Mouse (Mus musculus): ENCODE results near the gene Apaf1.

Gene Apaf1

GRCm38 (mm10) chr10:91082550-91083392, at the start of gene Apaf1, which contains the start of gene Ikbip:
Gene Apaf1 (minus strand): TSS chr10:91082770.
Gene Ikbip (plus strand): TSS chr10:91082940.
- peak; percentile 100 for DNase-seq (ENCODE audit: low read depth, low spot score)

- no peak for DNase-seq (ENCODE audit: low read depth, low spot score)
These were observed 49.0 kb upstream of the Apaf1 start for GRCm38 (mm10) chr10:91131565-91131964.

- no peak for DNase-seq (ENCODE audit: low read depth, low spot score)
These were observed 48.2 kb upstream of the Apaf1 start for GRCm38 (mm10) chr10:91130792-91131191.

- DNase-seq (ENCODE audit: low read depth, low spot score), result no peak
These were observed 46.1 kb upstream of the Apaf1 start for GRCm38 (mm10) chr10:91128551-91129160.

- no peak for DNase-seq (ENCODE audit: low read depth, low spot score)
These were observed 44.8 kb upstream of the Apaf1 start for GRCm38 (mm10) chr10:91127395-91127794.

GRCm38 (mm10) chr10:91126618-91127355, 44.2 kb upstream of the Apaf1 start:
- no peak for DNase-seq (ENCODE audit: low read depth, low spot score)

- peak; percentile 100 for DNase-seq (ENCODE audit: low read depth, low spot score)
These were observed 41.6 kb upstream of the Apaf1 start, which contains the start of gene Slc25a3 for GRCm38 (mm10) chr10:91123828-91124822. Gene Slc25a3 (minus strand): TSS chr10:91124059.

GRCm38 (mm10) chr10:91123281-91123827, 40.8 kb upstream of the Apaf1 start:
- DNase-seq (ENCODE audit: low read depth, low spot score), result no peak

GRCm38 (mm10) chr10:91122646-91123045, 40.1 kb upstream of the Apaf1 start:
- DNase-seq (ENCODE audit: low read depth, low spot score), result peak; percentile 50

GRCm38 (mm10) chr10:91116958-91117357, 34.4 kb upstream of the Apaf1 start:
- DNase-seq (ENCODE audit: low read depth, low spot score), result peak; percentile 17

GRCm38 (mm10) chr10:91109841-91110240, 27.3 kb upstream of the Apaf1 start:
- DNase-seq (ENCODE audit: low read depth, low spot score), result no peak

GRCm38 (mm10) chr10:91105981-91106380, 23.4 kb upstream of the Apaf1 start:
- DNase-seq (ENCODE audit: low read depth, low spot score), result no peak

- DNase-seq (ENCODE audit: low read depth, low spot score), result no peak
These were observed 20.4 kb upstream of the Apaf1 start for GRCm38 (mm10) chr10:91102799-91103590.

GRCm38 (mm10) chr10:91101936-91102335, 19.4 kb upstream of the Apaf1 start:
- DNase-seq (ENCODE audit: low read depth, low spot score), result no peak

GRCm38 (mm10) chr10:91100101-91100500, 17.5 kb upstream of the Apaf1 start:
- no peak for DNase-seq (ENCODE audit: low read depth, low spot score)

- no peak for DNase-seq (ENCODE audit: low read depth, low spot score)
These were observed 15.5 kb upstream of the Apaf1 start for GRCm38 (mm10) chr10:91098056-91098455.

GRCm38 (mm10) chr10:91094251-91095104, 11.9 kb upstream of the Apaf1 start:
- no peak for DNase-seq (ENCODE audit: low read depth, low spot score)

GRCm38 (mm10) chr10:91092812-91093211, 10.2 kb upstream of the Apaf1 start:
- DNase-seq (ENCODE audit: low read depth, low spot score), result no peak

- DNase-seq (ENCODE audit: low read depth, low spot score), result no peak
These were observed 890 bp upstream of the Apaf1 start for GRCm38 (mm10) chr10:91083393-91083927.

Measured in CD4-positive, CD25-positive, alpha-beta regulatory T cell, adult 2 months (primary cell).